Mouse (Mus musculus): Measurements from ENCODE around the gene Hhatl. TPM values are rescaled to one million over a fixed set of nuclear protein-coding genes. Genes with fewer than 3 reads are reported as not detected.

Gene Hhatl
- total and polyA plus RNA-seq, 3 experiments, result not detected

DNA sequence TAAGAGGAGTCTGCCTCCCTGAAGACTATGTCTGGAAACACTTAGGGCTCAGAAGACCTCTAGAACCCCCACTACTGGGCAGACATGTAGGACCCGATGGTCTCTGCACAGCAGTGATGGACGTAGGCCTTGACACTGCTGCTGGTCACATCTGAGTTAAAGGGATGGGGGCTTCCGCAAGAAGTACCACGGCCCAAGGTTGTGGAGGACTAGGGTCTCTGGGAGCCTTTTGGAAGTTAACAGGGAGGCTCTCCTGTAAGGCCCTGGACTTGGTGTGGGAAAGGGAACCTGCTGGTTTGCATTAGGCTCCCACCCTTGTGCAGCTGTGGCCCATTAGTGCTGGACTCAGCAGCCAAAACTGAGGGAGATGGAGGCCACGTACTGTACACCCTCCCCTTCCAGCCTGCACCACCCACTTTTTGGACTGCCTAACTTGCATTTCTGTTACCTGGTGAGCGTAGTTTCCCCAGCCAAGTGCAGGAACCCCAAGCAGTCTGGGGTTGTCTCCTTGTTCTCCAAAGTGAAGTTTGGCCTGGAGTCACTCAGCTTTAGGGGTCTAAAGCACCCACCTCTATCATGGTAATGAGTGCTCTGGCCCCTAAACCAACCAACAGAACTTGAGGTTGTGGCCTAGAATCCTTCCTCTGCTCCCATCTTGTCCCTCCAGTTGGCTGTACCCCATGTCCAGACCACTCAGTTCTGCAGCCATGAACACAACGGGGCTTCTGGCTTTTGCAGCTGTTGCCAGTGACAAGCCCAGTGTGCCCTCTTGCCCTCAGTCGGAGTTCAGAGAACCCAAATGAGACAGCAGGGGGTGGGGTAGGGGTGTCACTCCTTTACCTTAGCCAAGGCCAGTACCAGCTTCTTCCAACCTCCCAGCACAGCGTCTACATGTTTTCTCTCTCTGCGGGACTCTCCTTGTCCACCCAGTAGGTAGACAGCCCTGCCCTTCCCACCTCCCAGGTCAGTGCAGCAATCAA, 34.2 kb downstream of the Hhatl start:
- H3K27me3 ChIP-seq (replicated peaks), result no peaks in the 10 kb centered on the region
- no peak overlapping the region for H3K4me2 ChIP-seq (ENCODE audit: insufficient read depth, low read depth, poor library complexity, severe bottlenecking)
- TF ChIP-seq ELF1 (IDR thresholded peaks at IDR 0.05; ENCODE audit: low read depth, low read length) (no peak), BHLHE40 (IDR thresholded peaks at IDR 0.05; ENCODE audit: low read depth, low read length) (no peak), CTCF (conservative IDR thresholded peaks at IDR 0.05 in 1 of 2, IDR thresholded peaks at IDR 0.05 in 1 of 2; ENCODE audit: low read depth in 2 of 2, low read length in 2 of 2) (no peak), JUND (conservative IDR thresholded peaks at IDR 0.05; ENCODE audit: low read depth, low read length) (no peak), TCF12 (IDR thresholded peaks at IDR 0.05; ENCODE audit: low read depth, low read length) (no peak), E2F4 (IDR thresholded peaks at IDR 0.05; ENCODE audit: insufficient replicate concordance, low read depth, low read length) (no peak), SMC3 (IDR thresholded peaks at IDR 0.05; ENCODE audit: low read depth, low read length) (no peak), KAT2A (IDR thresholded peaks at IDR 0.05; ENCODE audit: insufficient replicate concordance, low read length) (no peak), SIN3A (IDR thresholded peaks at IDR 0.05; ENCODE audit: low read length) (no peak), ETS1 (conservative IDR thresholded peaks at IDR 0.05; ENCODE audit: low read depth, low read length) (no peak), MAFK (IDR thresholded peaks at IDR 0.05; ENCODE audit: insufficient replicate concordance, low read length) (no peak), PAX5 (IDR thresholded peaks at IDR 0.05; ENCODE audit: low read length) (no peak), ZKSCAN1 (IDR thresholded peaks at IDR 0.05; ENCODE audit: borderline replicate concordance, low read depth, low read length) (no peak), RCOR1 (conservative IDR thresholded peaks at IDR 0.05; ENCODE audit: low read depth, low read length) (no peak), CHD2 (IDR thresholded peaks at IDR 0.05; ENCODE audit: low read length) (no peak), NRF1 (IDR thresholded peaks at IDR 0.05; ENCODE audit: low read depth, low read length) (no peak), ZC3H11A (IDR thresholded peaks at IDR 0.05; ENCODE audit: low read depth, low read length) (no peak), USF2 (conservative IDR thresholded peaks at IDR 0.05; ENCODE audit: low read depth, low read length) (no peak)
- H3K4me3 ChIP-seq (replicated peaks in 1 of 3; ENCODE audit: low read depth in 2 of 3, low read length in 2 of 3, poor library complexity in 1 of 3), result no peak overlapping the region
- no peak overlapping the region for H3K9ac ChIP-seq (ENCODE audit: insufficient read depth, low read depth)
- DNase-seq (ENCODE audit: extremely low read depth), result no peak
- dilution Hi-C loops (cut with MboI; ENCODE audit: extremely low pct_ligation_motif_present, extremely low pct_unique_long_range_greater_than_20kb, low sequenced_read_pairs) (no loop called here), in situ Hi-C loops (cut with MboI; ENCODE audit: low pct_ligation_motif_present, low pct_unique_long_range_greater_than_20kb, low sequenced_read_pairs) (no loop called here)
- H3K79me2 ChIP-seq (replicated peaks; ENCODE audit: control insufficient read depth, extremely low read depth, insufficient read depth, poor library complexity, severe bottlenecking), result no peaks in the 10 kb centered on the region
- H3K4me1 ChIP-seq (ENCODE audit: control insufficient read depth in 1 of 2, insufficient read depth in 2 of 2), result peaks cover 0 to 7% of the 10 kb centered on the region in 2 experiments; a peak in 1 of 4 replicates
- H3K9me3 ChIP-seq (replicated peaks; ENCODE audit: low read length), result peaks cover 27% of the 10 kb centered on the region
- H3K27ac ChIP-seq (ENCODE audit: insufficient read depth, low read depth), result no peak overlapping the region
- peaks cover 51 to 74% of the 10 kb centered on the region in 2 experiments for H3K36me3 ChIP-seq (replicated peaks in 1 of 2; ENCODE audit: control insufficient read depth in 1 of 2, insufficient read depth in 1 of 2, low read length in 1 of 2)

DNA sequence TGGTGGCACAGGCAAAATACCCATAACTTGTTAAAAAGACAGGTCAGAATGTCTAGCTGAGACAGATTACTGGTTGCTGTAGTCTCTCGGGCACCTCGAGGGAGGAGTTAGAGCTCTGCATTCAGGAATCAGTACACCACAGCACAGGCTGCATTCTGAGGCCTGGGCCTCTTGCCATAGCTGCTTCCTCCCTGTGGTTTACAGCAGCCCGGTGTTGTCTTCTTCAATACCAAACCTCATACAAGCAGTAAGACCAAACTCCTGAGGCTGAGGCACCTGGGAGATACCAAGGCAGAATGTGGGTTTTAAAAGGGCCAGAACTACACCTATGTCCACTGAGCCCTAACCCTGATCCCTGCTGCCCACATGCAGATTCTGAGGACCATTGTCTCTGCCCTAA, 34.9 kb downstream of the Hhatl start:
- Histone ChIP-seq H3K36me3 (replicated peaks in 1 of 2; ENCODE audit: control insufficient read depth in 1 of 2, insufficient read depth in 1 of 2, low read length in 1 of 2) (peaks cover 51 to 75% of the 10 kb centered on the region in 2 experiments), H3K4me1 (ENCODE audit: control insufficient read depth in 1 of 2, insufficient read depth in 2 of 2) (peaks cover 0 to 7% of the 10 kb centered on the region in 2 experiments; a peak in 1 of 4 replicates), H3K27me3 (replicated peaks) (no peaks in the 10 kb centered on the region), H3K27ac (ENCODE audit: insufficient read depth, low read depth) (no peak overlapping the region), H3K9ac (ENCODE audit: insufficient read depth, low read depth) (no peak overlapping the region), H3K79me2 (replicated peaks; ENCODE audit: control insufficient read depth, extremely low read depth, insufficient read depth, poor library complexity, severe bottlenecking) (no peaks in the 10 kb centered on the region), H3K9me3 (replicated peaks; ENCODE audit: low read length) (peaks cover 27% of the 10 kb centered on the region), H3K4me2 (ENCODE audit: insufficient read depth, low read depth, poor library complexity, severe bottlenecking) (no peak overlapping the region), H3K4me3 (replicated peaks in 1 of 3; ENCODE audit: low read depth in 2 of 3, low read length in 2 of 3, poor library complexity in 1 of 3) (no peak overlapping the region)
- TF ChIP-seq ELF1 (IDR thresholded peaks at IDR 0.05; ENCODE audit: low read depth, low read length) (no peak), TBP (conservative IDR thresholded peaks at IDR 0.05; ENCODE audit: low read depth, low read length) (no peak), IRF4 (IDR thresholded peaks at IDR 0.05; ENCODE audit: low read depth, low read length) (no peak), ZMIZ1 (IDR thresholded peaks at IDR 0.05; ENCODE audit: low read depth, low read length) (no peak), USF1 (IDR thresholded peaks at IDR 0.05; ENCODE audit: low read depth, low read length) (no peak), USF2 (conservative IDR thresholded peaks at IDR 0.05; ENCODE audit: low read depth, low read length) (no peak), KAT2A (IDR thresholded peaks at IDR 0.05; ENCODE audit: insufficient replicate concordance, low read length) (no peak), JUND (conservative IDR thresholded peaks at IDR 0.05; ENCODE audit: low read depth, low read length) (no peak), ETS1 (conservative IDR thresholded peaks at IDR 0.05; ENCODE audit: low read depth, low read length) (no peak), MEF2A (IDR thresholded peaks at IDR 0.05; ENCODE audit: borderline replicate concordance, low read depth, low read length) (no peak), CHD1 (IDR thresholded peaks at IDR 0.05; ENCODE audit: low read depth, low read length) (no peak), MAX (IDR thresholded peaks at IDR 0.05; ENCODE audit: low read length) (no peak), CTCF (conservative IDR thresholded peaks at IDR 0.05 in 1 of 2, IDR thresholded peaks at IDR 0.05 in 1 of 2; ENCODE audit: low read depth in 2 of 2, low read length in 2 of 2) (no peak), RAD21 (IDR thresholded peaks at IDR 0.05; ENCODE audit: low read depth, low read length) (no peak)
- dilution Hi-C loops (cut with MboI; ENCODE audit: extremely low pct_ligation_motif_present, extremely low pct_unique_long_range_greater_than_20kb, low sequenced_read_pairs) (no loop called here), in situ Hi-C loops (cut with MboI; ENCODE audit: low pct_ligation_motif_present, low pct_unique_long_range_greater_than_20kb, low sequenced_read_pairs) (no loop called here)
- DNase-seq (ENCODE audit: extremely low read depth), result no peak
